Mouse (Mus musculus): ENCODE data around the gene Zfp383.
"Not testable (repeated sequence)": the region's sequence is repeated elsewhere in the genome, so short reads cannot be mapped to it uniquely, and the experiment has no call there.

The Zfp383 gene

DNA sequence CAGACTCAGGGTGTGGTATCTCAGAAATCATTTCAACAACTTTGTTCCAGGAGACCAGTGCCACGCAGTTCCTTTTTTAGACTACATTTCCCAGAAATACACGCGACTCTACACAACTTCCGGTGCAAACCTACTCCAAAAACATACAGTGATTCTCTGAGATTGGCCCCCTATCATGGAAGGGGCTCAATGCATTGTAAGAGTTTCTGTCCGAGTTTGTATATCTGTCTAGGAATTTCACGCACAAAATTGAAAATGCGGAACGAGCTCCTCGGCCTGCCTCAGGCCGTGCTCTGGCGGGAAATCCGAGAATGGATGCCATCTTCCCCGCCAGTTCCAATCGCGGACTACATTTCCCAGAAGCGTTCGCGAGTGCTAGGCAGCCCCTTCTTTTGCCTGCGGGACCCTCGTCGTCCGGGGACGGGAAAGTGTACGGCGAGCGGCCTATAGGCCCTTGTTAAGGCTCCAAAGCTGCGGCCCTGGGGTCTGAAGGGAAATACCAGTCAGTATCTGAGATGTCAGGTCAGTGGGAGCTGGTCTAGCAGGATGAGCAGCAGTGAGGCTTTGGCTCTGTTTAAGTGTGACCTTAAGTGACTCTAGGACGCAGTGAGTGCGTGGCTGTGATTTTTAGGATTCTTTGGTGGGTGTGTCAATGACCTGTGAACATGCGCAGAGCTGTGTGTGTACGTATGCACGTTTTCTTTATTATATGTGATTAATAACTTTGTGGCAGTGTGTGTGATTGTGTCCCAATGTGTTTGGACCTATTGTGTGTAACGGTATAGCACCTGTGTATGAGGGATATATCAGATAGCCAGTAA lies at the start of gene Zfp383:
Gene Zfp383, plus strand, starts transcription at position 94 of the 821 bp plus-strand sequence.
- peak; percentile 67 to 70 for DNase-seq (ENCODE audit: low spot score in 2 of 2)

DNA sequence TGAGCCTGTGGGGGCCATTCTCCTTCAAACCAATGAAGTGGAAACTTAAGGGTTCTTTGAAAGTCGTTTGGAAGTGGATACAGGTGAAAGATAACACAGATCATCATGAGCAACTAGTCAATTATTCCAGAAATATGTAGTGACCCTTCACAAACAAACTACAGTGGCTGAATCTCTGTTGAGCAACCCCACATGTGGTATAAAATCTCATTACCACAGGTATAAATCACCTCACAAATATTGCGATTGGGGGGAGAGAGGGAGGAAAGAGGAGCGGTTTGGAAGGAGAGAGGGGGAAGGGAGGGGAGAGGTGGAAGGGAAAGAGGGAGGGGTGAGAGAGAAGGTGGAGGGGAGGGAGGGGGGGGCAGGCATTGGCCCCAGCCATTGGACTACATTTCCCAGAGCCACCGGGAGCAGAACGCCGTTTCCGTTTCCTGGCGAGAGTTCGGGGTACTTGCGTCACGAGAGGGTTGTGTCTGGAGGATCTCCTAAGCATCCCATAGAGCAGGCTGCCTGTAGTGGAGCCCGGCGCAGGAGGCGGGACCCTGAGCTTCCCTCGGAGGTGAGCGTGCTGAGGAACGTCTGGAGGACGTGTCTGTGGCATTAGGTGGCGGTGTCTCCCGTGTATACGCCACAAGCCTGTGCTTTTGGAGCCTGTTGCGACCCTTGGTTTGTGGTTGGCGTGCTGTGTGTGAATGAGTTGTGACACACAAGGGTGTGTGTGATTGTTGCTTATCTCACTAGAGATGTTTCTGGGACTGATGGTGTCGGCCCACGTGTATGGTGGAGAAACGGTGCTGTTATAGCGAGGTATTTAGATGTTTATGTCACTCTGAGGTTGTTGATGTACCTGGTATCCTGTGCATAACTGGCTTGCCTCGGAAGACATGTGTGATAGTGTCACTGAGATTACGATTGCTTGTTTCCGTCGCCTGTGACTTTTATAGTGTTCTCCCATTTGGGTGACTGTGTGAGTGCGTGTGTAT lies 48.2 kb upstream of the Zfp383 start, which contains the start of gene Zfp420:
Gene Zfp420, plus strand, starts transcription at position 448 of the 986 bp plus-strand sequence.
- DNase-seq (ENCODE audit: low spot score in 2 of 2): peak; percentile 83 to 84

DNA sequence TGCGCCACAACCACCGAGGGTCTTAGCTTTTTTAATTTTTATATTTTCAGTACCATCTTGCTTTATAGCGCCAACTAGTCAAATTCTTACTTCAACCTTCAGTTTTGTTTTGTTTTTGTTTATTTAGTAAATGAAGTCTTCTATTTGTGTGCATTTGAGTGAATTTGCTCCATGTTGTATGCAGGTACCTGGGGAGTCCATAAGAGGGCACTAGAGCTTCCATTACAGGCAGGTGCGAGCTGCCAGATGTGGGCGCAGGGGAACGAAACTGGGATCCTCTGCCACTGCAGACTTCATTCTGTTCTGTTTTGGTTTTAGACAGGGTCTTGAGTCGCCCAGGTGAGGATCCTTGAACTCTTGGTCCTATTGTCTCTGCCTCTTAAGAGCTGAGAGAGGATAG lies 46.4 kb upstream of the Zfp383 start:
- no peak for DNase-seq (ENCODE audit: low spot score in 2 of 2)

DNA sequence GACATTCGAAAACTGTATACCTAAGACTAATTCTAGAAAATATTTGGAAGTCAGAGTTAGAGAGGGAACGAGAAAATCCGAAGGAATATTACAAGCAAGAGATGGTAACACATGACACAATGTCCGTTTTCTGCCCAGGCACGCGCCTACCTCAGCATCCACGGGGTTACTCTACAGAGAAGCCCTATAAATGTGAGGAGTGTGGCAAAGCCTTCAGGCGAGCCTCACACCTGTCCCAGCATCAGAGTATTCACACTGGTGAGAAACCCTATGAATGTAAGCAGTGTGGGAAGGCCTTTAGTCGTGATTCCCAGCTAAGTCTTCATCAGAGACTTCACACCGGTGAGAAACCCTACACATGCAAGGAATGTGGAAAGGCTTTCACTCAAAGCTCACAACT lies 33.8 kb upstream of the Zfp383 start:
- DNase-seq (ENCODE audit: low spot score in 2 of 2): no peak

DNA sequence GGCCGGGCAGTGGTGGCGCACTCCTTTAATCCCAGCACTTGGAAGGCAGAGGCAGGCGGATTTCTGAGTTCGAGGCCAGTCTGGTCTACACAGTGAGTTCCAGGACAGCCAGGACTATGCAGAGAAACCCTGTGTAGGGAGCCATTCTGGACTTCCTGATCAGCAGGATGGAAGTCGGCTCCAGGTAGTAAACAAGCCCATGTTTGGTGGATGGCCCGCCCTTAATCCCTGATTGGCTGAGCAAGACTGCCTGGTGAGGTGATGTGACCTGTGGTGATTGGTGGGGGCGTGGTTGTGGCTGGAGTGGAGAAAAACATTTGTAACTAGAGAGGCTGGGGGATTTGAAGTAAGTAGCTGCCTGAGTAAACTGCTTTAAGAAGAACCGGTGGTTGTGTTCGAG lies 30.5 kb upstream of the Zfp383 start:
- DNase-seq (ENCODE audit: low spot score in 2 of 2): not testable (repeated sequence)

DNA sequence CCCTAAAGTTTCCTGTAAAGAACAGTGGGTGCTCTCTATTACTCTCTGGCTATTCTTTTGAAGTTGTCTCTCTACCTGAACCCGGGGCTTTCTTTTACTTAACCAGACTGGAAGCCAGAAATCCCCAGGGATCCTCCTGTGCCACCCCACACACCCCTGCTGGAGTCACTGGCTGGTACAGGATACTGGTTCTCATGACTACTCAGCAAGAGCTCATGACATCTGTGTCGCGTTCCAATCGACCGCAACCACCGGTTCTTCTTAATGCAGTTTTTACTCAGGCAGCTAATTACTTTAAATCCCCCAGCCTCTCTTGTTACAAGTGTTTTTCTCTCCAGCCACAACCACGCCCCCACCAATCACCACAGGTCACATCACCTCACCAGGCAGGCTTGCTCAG lies 28.0 kb upstream of the Zfp383 start:
- no peak for DNase-seq (ENCODE audit: low spot score in 2 of 2)

DNA sequence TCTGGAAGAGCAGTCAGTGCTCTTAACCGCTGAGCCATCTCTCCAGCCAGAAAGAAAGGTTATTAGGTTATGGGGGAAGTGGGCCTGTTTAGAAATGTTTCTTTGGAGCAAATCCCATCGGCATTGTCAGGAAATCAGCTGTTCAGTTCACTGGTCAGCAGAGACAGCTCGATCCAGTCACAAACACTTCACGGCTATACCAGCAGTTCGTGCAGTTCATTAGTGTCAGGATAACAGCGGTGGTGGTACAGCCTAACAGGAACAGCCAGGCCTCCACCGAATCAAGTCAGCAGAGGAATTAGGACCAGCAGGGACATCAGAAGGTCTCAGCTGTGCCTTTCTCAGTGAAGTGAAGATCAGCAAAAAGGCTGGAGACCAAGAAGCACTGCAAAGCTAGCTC lies 27.1 kb upstream of the Zfp383 start:
- no peak for DNase-seq (ENCODE audit: low spot score in 2 of 2)

DNA sequence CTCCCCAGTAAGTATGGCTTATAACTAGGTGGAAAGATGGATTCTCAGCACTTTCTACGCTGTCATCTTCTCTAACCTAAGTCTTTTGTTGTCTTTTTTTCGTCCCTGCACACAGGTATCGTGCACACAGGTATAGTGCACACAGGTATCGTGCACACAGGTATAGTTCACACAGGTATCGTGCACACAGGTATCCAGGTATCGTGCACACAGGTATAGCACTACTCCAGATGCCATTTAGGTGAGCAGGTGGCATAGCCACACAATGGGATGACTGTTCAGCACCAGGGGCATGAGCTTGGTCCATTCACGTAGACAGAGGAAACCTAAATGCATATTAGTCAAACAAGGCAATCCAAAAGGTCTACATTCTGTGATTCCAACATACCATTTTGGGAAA lies 17.5 kb upstream of the Zfp383 start:
- no peak for DNase-seq (ENCODE audit: low spot score in 2 of 2)

DNA sequence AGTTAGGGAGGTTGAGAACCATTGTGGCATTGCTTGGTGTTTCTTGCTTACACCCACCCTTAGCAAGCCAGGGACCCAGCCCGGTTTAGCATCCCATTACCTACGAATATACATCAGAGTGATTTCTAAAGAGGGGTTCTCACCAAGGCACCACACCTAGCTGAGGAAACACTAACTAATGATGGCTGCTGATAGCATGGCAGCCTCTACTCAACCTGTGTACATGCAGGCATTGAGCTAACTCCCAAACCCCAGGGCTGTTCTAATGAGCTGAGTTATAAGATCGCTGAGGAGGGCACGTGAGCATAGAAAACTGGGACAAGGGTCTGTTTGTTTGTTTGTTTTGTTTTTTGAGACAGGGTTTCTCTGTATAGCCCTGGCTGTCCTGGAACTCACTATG lies 15.3 kb upstream of the Zfp383 start:
- no peak for DNase-seq (ENCODE audit: low spot score in 2 of 2)

DNA sequence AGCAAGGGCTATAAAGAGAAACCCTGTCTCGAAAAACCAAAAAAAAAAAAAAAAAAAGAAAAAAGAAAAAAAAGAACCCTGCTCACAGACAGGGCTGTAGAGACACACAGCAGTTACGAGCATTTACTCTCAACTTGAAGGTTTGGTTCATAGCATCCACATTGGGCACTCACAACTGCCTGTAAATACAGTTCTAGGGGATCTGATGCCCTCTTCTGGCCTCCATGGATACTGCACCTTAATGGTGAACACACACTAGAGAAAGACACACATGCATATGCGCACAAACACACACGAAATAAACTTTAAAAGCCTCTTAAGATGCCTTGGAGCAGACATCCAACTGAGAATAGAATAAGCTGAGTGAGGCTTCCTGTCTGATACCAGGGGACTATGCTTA lies 9.7 kb upstream of the Zfp383 start:
- no peak for DNase-seq (ENCODE audit: low spot score in 2 of 2)

DNA sequence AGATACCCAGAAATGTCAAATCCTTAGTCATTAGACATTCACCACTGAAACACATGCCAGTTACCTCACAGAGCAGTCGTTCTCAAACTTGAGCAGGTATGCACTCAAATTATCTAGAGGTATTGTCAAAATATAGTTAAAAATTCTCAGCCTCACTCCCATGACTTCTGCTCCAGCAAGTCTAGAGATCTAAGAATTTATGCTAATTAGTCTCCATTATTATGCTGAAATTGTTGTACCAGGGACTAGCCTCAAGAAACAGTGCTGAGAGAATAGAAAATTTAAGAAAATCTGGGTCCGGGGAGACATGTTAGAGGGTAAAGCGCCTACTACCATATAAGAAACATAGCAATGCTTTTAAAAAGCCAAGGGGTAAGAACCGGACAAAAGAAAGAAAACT lies 3.9 kb upstream of the Zfp383 start:
- DNase-seq (ENCODE audit: low spot score in 2 of 2): no peak

DNA sequence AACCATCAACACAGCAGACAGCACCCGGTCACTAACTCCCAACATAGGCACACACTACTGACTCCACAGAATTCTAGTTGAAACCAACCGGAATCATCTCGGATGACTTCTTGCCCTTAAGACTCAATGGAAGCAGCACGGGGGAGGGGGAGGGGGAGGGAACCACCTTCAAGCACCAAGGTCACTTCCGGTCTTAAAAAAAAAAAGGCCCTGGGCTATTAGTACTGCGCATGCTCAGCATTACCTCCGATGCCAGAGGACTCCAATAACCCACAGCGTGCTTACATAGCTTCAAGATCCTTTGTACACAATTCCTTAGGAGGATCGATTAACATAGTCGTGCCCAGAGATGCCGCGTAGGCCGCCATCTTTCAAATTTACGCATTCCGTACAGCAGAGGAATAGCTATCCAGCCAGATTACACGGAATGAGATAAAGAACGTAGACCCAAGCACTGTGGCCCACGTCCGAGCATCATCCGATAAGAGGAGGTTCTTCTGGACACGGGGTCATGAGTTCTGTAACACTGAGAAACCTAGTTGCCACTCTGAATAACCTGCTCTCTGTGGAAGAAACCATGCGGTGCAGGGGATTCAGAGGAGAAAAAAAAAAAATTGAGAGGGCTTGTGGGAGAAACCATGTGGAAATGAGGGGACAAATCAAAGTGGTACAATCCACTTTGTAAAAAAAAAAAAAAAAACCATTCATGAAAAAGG lies 1.9 kb upstream of the Zfp383 start, which contains the start of gene Zfp27:
Gene Zfp27, minus strand, starts transcription at position 607 of the 716 bp plus-strand sequence.
- DNase-seq (ENCODE audit: low spot score in 2 of 2): peak; percentile 42 to 61

DNA sequence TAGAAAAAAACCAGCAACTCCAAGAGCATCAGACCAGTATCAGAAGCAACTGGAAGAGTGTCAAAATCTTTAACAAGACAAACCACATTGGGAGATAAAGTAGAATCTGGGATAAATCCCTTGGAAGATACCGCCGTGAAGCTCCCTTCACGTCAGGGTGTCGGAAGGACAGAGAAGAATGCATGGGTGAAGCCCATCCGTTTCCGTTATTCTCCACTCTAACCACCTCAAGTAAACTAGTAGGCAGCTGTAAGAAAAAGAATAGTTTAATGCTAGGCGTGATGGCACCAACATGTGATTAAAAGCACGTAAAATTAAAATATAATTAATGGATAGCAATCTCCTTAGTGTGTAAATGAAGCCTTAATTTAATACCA lies 1.4 kb upstream of the Zfp383 start:
- no peak for DNase-seq (ENCODE audit: low spot score in 2 of 2)

DNA sequence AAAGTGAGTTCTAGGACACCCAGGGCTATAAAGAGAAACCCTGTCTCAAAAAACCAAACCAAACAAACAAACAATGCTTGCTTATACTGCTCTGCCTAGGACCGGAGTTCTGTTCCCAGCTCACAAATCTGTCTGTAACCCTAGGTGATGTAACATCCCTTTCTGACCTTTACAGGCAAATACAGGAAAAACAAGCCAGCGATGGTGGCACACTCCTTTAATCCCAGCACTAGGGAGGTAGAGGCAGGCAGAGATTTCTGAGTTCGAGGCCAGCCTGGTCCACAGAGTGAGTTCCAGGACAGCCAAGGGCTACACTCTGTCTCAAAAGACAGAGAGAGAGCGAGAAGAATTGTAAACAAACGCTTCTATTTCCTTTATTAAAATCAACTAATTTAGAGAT lies 817 bp upstream of the Zfp383 start:
- DNase-seq (ENCODE audit: low spot score in 2 of 2): peak in 1 of 2 experiments; percentile 5

DNA sequence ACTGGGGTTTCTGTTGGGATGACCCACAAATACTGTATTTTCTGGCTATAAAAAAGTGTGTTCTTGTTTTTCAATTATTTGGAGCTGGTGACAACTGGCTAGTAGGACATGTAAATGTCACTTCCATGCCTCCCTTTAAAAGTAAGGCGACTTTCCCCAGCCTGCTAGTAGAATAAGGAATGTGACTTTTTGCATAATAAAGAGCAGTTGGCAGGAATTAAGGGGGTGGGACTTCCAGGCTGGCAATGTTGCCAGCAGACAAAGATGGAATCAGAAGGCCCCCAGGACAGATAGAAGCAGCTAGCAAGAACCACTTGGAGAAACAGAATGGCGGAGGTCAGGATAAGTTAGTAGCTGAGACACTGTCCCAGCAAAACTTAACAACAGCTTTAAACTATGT lies 2.2 kb downstream of the Zfp383 start:
- DNase-seq (ENCODE audit: low spot score in 2 of 2): no peak

DNA sequence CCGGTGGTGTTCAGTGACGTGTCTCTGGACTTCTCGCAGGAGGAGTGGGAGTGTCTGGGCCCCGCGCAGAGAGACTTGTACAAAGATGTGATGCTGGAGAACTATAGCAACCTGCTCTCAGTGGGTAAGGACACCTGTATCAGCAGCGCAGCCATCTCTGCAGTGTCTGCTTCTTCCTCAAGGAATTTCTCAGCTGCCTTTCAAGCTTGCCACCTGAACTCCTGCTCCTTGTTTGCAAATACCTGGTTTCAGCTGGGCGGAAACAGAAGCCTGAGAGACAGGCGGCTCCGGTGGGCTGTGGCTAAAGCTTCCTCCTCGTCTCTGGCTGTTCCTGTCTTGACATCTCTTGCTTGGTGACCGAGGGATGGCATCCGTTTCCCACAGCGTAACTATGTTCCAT lies 4.1 kb downstream of the Zfp383 start:
- no peak for DNase-seq (ENCODE audit: low spot score in 2 of 2)

DNA sequence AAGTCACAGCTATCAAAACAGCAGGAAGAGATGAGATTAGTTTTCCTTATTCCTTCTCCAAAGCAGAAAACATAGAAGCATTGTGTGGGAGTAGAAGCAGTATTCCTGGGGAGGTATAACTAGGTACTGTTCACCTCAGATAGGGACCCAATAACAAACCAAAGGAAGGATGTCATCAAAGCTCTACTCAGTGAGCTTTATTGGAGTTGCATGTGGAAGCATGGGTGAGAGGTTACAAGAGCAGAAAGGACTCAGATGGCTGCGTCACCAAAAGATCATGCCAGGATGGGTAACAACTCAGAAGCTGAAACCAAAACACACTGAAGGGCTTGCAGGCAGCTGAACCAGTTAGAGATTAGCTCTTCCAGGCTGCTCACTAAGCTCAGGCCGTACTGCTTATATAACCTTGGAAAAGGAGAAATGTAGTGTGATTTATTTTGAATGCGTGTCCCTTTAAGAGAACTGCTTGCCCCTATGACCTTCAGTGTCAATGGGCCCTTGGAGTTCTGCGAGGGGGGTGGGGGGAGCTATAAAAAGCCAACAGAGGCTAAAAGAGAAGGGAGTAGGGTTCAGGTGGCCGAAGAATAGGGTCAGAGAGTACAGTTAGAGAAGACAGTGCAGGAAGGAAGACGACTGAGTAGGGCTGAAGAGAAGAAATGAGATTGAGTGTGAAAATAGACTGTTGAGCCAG lies 9.5 kb downstream of the Zfp383 start:
- no peak for DNase-seq (ENCODE audit: low spot score in 2 of 2)

DNA sequence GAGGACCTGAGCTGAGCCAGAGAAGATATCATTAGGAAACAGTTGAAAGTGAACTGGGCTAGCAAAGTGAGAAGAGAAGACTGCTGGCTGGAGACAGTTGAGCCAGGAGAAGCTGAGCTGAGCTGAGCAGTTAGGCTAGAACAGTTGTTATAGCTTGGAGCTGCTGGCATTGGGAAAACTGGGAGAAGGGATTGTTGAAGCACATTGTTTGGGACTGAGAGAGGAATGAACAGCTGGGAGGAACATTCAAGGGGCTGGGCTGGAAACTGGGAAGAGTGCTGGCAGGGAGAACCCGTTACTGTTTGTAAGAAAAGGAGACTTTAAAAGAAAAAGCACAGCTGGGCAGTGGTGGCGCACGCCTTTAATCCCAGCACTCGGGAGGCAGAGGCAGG lies 10.0 kb downstream of the Zfp383 start:
- DNase-seq (ENCODE audit: low spot score in 2 of 2): no peak

DNA sequence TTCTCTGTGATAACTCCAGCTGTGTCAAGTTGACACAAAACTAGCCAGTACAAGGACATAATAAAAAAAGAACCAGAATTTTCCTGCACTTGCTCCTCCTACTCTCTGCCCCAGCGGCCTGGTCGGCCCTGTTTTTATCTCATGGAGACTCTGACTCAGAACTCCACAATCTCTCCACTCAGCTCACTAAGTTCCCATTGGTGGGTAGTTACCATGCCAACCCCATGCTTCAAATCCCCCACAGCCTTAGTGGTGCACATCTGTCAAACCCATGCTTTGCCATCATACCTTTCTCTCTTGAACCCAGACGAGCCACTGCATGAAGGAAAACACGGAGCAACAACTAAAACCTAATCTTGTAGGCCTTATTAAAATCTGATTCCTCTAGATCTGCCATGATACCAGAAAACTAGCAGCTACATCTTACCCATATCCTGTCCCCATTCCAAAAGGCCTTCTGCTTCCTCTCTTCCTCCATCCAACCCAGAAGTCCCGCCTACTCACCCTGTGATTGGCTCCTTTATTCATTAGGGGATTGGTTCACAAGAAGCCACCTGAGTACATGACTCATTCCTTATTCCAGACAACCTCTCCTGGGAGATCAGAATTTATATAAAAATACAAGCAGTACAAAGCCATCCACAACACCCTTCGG lies 13.5 kb downstream of the Zfp383 start:
- DNase-seq (ENCODE audit: low spot score in 2 of 2): no peak

DNA sequence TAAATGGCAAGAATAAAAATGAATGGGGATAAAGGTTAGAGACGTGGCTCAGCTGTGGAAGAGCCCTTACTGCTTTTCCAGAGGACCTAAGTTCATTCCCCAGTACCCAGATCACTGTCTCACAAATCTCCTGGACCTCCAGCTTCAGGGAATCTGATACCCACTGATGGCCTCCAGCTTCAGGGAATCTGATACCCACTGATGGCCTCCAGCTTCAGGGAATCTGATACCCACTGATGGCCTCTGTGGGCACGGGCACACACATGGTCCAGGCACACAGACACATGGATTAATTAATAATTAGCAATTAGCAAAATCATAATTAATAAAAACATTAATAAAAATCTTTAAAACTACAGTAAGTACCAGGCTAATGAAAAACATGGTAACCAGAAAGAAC lies 14.8 kb downstream of the Zfp383 start:
- DNase-seq (ENCODE audit: low spot score in 2 of 2): no peak

DNA sequence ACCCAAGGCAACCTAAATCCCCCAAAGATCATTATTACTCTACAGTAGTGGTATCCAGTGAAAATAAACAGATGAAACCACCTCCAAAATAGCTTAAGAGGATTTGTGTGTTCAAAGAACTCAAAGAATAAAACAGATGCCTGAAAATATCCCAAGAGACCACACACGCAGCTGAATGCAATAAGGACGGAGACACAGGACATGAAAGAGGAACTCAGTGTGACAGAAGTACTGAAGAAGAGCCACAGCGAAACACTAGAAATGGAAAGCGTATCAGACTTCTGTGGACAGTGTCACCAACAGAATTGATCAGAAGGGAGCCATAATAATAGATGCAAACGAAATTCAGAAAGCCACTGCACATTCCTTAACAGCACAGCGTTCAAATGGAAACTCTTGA lies 30.8 kb downstream of the Zfp383 start:
- DNase-seq (ENCODE audit: low spot score in 2 of 2): no peak

All from thymus, postnatal 10 days (tissue).